Mouse (Mus musculus) C2C12 (cell line): Measurements from ENCODE around the gene Dhx58.

Source experiments
- CEBPB ChIP-seq: IDR thresholded peaks from one replicate; pipeline ENCODE4 v1.6.1; 2011; ENCODE audit warnings: low read depth, mild to moderate bottlenecking, control low read depth, moderate library complexity
- CTCF ChIP-seq: IDR thresholded peaks from one replicate; pipeline ENCODE4 v1.5.1; 2011; ENCODE audit not compliant: control insufficient read depth, insufficient read depth, insufficient read length
- MAX ChIP-seq: IDR thresholded peaks from one replicate; pipeline ENCODE4 v1.6.1; 2011; ENCODE audit warnings: mild to moderate bottlenecking, control low read depth

GRCm38 (mm10) chr11:100719312-100719711 lies 15.2 kb upstream of the Dhx58 start:
- no peak for TF ChIP-seq CTCF
- TF ChIP-seq CEBPB: no peak
- no peak for TF ChIP-seq MAX
